Mouse (Mus musculus): Measurements from ENCODE around the gene Fsip1.

The Fsip1 gene

DNA sequence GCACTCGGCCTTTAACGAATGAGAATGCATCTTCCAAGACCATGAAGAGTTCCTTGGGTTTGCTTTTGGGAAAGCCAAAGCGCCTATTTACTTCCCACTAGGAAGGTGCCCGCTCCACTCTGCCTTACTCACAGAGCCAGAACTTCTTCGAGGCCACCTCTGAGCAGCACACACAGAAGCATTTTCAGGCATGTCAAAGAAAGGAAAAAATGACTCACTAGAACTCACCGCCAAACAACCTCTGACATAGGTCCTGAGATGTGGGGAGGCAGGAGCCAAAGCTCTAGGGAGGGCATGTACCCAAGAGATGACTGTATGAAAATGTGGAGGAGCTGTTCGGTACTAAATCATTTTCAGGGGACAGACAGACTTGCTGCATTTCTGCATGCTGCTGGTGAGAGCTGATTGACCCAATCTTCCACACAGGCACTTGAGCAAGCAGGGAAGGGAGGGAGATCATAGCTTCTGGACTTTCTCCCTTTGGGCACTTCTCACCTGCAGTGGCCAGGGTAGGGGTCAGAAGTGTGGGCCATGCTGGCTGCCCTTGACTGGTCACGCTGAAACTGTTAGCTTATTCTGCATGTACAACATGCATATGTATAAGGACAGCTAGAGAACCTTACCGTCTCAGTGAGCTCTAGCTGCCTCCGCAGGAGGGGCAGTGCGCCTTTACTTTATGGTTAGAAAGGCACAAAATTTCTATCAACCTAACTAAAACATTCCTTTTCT lies 131.4 kb downstream of the Fsip1 start:
- DNase-seq (ENCODE audit: low spot score in 2 of 2): no peak

DNA sequence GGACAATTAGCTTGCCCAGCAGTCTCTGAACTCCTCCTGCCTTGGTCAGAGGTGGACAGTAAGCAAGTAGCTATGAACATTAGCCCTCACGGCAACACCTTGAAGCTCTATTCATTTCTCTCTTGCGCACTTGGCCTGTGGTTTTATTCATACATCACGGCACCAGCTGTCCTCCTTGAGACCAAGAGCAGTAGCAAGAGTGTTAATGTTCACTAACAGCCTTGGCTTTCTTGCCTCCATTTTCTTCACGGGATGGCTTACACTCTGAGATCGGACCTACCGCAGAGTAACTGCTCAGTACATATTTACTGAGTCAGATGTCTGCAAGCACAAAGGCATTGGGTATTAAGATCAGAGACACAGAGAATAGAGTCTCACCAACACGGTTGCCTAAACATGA lies 132.3 kb downstream of the Fsip1 start:
- DNase-seq (ENCODE audit: low spot score in 2 of 2): no peak

DNA sequence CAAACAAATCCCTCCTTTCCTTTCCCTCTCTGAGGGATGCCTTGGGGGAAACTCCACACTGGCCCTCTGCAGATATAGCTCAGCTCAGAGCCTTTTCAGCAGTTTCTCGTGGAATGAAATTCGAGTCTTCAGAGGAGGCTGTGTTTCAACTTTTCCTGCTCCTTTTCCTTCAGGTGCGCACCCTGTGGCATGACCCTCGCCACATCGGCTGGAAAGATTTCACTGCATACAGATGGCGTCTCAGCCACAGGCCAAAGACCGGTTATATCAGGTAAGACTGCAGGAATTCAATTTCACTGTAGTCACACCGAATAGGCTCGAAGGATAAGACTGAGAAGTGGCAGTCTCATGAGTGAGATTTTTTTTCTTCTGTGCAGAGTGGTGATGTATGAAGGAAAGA lies 133.0 kb downstream of the Fsip1 start:
- DNase-seq (ENCODE audit: low spot score in 2 of 2): no peak

DNA sequence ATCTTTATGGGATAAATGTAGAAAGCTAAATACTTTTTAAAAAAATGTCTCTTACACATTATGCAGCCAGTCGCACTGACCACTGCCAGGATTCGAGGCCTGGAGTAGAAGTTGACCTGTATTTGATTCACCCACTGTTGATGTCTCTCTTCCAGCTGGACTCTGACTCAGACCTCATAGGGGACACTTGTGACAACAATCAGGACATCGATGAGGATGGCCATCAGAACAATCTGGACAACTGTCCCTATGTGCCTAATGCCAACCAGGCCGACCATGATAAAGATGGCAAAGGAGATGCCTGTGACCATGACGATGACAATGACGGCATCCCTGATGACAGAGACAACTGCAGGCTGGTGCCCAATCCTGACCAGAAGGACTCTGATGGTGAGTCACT lies 134.5 kb downstream of the Fsip1 start:
- DNase-seq (ENCODE audit: low spot score in 2 of 2): no peak

DNA sequence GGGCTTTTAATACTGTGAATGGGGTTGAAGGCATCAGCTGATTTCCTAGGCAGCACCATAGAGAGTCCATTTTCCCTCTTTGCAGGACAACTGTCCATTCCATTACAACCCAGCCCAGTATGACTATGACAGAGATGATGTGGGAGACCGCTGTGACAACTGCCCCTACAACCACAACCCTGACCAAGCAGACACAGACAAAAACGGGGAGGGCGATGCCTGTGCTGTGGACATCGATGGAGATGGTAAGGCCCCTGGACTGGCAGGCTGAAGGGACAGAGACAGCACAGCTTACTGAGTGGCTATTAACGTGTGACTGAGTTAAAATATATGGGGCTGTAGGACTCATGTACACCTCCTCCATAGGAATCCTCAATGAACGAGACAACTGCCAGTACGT lies 136.0 kb downstream of the Fsip1 start:
- DNase-seq (ENCODE audit: low spot score in 2 of 2): no peak

DNA sequence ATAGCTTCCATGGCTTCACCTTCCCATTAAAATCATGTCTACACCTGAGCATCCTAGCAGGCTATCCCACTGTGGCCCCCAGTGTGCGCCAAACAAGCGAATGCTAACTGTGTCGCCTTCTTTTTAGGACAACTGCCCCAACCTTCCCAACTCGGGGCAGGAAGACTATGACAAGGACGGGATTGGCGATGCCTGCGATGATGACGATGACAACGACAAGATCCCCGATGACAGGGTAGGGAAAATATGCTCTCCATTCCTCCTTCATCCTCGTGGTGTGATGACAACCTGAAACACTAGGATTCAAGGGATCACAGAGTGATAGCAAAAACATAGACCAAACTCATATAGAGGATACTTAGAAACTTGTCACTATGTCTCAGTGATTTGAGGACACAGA lies 136.7 kb downstream of the Fsip1 start:
- DNase-seq (ENCODE audit: low spot score in 2 of 2): no peak

DNA sequence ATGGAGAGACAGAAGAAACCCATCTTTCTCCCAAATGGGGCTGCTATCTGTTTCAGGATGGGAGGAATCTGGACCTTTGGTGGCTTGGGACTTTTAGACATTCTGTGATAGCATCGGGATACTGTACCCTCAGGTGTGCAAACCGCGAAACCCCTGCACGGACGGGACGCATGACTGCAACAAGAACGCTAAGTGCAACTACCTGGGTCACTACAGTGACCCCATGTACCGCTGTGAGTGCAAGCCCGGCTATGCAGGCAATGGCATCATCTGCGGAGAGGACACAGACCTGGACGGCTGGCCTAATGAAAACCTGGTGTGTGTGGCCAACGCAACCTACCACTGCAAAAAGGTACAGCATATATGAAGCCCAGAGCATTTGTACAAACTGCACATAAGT lies 137.1 kb downstream of the Fsip1 start:
- DNase-seq (ENCODE audit: low spot score in 2 of 2): no peak

DNA sequence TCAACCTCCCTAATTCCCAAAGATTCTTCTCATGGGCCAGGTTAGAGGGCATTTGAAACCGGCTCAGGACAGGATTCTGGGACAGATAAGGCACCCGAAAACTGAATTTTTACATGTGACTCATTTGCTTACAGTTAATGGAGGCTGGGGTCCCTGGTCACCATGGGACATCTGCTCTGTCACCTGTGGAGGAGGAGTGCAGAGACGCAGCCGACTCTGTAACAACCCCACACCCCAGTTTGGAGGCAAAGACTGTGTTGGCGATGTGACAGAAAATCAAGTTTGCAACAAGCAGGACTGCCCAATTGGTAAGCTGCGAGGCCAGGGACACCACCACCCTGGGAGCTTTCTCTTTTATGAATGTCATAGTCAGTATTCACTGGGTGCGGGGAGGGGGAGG lies 138.3 kb downstream of the Fsip1 start:
- DNase-seq (ENCODE audit: low spot score in 2 of 2): no peak

DNA sequence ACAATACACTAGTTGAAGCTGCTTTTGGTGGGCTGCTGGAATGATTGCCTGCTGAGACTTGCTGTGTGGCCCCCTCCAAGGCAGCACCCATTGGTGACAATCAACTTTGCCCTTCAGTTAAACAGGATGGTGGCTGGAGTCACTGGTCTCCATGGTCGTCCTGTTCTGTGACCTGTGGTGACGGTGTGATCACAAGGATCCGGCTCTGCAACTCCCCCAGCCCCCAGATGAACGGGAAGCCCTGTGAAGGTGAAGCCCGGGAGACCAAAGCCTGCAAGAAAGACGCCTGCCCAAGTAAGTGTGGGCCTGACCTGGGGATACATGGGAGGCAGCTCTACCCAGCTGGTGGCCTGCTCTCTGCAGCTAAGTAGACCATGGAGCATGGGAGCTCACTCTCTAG lies 138.7 kb downstream of the Fsip1 start:
- no peak for DNase-seq (ENCODE audit: low spot score in 2 of 2)

DNA sequence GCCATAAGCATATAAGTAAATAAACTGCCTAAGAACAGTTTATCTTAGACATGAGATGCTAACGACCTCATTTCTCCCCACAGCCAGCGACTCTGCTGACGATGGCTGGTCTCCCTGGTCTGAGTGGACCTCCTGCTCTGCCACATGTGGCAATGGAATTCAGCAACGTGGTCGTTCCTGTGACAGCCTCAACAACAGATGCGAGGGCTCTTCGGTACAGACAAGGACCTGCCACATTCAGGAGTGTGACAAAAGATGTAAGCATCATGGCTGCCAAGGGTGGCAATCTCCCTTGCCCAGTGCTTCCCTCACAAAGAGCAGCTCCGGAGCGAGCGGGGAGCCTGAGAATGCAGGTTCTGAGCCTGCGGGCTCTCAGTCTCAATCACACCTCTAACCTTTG lies 139.4 kb downstream of the Fsip1 start:
- DNase-seq (ENCODE audit: low spot score in 2 of 2): no peak

DNA sequence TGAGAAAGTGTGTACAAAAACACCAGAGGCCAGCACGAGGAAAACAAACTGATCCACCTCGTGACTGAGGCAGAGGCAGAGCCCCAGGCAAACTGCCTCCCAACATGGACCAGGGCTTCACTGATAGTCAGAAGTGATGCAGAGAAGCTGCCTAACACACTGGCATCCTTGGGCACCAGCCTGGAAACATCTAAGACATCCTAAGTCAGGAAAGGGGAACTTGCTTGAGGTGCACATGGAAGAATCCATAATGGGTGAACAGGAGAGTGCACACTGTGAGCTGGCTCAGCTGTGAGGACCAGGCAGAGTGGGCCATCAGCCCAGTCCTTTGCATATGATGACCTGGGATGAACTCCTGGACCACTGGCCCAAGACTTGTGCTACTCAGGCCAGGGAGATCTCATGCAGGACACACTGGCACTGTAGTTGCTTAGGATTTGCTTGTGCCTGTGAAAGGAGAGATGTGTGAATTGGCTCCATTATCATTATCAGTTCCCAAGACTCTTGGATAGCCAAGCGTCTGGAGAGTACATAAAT lies 139.9 kb downstream of the Fsip1 start:
- DNase-seq (ENCODE audit: low spot score in 2 of 2): no peak

DNA sequence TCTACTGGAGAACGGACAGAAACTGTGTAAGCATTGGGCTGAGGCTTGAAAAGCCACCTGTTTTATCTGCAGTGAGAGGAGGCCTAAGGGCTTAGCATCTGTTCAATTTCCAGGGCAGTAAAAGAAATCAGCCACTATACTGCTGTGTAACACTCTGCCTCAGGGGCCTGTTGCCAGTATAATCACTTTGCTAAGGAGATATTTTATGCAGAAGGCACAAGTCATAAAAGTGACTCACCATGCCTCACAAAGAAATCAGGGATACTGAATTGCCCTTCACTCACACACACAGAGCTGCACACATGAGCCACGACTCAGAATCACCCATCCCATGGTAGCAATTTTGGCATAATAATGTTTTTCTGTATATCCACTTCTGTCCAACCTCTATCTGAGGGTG lies 140.6 kb downstream of the Fsip1 start:
- no peak for DNase-seq (ENCODE audit: low spot score in 2 of 2)

DNA sequence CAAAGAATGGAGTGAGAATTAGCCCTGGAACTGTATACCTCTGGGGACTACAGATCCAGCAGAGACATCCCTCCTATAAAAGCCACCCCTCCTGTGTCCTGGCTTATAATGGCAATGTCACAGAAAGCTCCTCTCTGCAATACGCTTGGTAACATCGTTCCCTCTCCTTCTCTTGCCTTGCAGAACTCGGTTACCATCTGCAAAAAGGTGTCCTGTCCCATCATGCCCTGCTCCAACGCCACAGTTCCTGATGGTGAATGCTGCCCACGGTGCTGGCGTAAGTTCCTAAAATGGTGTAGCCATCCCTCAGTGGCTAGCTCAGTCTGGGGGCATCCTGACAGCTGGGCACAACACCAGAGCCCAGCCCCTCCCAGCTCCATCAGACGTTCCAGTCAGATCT lies 141.1 kb downstream of the Fsip1 start:
- DNase-seq (ENCODE audit: low spot score in 2 of 2): no peak

DNA sequence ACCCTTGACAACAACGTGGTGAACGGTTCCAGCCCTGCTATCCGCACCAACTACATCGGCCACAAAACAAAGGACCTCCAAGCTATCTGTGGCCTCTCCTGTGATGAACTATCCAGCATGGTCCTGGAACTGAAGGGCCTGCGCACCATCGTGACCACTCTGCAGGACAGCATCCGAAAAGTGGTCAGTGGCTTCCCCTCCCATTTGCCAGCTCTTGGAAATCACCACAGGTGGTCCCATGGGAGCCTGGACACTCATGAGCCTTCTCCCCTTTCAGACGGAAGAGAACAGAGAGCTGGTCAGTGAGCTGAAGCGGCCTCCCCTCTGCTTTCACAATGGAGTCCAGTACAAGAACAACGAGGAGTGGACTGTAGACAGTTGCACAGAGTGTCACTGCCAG lies 142.1 kb downstream of the Fsip1 start:
- no peak for DNase-seq (ENCODE audit: low spot score in 2 of 2)

DNA sequence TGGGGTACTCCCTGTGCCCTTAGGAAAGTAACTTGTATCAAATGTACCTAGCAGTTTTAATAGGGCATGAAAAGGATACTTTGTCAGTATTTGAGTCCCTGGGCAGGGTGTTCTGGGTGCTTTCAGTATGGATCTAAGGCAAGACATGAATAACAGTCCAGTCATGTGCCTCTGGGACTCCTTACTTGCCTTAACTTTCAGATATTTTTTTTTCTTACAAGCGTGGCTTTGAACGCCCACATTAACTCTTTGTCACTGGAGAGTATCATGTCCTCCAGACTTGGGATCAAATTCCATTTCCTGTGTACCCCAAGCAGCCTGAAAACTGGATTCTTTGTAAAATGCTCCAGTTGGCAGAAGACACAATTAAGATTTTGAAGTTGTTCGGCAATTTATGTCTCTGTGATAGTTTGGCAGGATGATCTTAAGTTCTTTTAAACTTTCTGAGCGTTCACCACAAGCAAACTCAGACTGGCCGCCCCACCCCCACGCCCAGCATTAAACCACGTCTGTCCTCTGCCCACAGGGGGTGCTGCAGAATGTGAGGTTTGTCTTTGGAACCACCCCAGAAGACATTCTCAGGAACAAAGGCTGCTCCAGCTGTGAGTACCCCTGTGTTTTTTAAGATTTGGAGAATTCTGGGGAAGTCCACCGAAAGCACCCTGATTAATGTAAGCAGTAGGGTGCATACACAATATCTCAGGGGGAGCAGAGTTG lies 142.8 kb downstream of the Fsip1 start:
- DNase-seq (ENCODE audit: low spot score in 2 of 2): no peak

DNA sequence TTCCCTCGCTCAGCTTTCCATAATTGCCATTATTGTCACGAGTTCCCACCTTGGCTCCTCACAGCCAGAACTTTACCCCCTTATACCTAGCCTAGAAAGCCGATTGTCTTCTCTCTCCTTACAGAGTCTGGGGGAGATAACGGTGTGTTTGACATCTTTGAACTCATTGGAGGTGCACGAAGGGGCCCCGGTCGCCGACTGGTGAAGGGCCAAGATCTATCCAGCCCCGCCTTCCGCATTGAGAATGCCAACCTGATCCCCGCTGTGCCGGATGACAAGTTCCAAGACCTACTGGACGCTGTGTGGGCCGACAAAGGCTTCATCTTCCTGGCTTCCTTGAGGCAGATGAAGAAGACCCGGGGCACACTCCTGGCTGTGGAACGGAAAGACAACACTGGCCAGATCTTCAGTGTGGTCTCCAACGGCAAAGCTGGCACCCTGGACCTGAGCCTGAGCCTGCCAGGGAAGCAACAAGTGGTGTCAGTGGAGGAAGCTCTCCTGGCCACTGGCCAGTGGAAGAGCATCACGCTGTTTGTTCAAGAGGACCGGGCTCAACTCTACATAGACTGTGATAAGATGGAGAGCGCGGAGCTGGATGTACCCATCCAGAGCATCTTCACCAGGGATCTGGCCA lies 143.8 kb downstream of the Fsip1 start:
- DNase-seq (ENCODE audit: low spot score in 2 of 2): no peak

DNA sequence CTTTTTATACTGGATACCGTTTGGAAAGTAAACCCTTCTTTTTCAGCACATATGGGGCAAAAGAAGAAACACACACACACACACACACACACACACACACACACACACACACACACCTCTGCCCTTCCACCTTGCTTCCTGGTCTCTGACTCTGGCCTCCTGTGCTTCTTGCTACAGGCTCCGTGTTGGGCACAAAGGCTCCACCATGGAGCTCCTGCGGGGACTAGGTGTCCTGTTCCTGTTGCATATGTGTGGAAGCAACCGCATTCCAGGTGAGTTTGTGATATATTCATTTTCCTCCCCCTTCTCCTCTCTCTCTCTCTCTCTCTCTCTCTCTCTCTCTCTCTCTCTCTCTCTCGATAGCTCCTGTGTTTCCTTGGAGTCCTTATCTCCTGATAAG lies 144.3 kb downstream of the Fsip1 start:
- DNase-seq (ENCODE audit: low spot score in 2 of 2): no peak

DNA sequence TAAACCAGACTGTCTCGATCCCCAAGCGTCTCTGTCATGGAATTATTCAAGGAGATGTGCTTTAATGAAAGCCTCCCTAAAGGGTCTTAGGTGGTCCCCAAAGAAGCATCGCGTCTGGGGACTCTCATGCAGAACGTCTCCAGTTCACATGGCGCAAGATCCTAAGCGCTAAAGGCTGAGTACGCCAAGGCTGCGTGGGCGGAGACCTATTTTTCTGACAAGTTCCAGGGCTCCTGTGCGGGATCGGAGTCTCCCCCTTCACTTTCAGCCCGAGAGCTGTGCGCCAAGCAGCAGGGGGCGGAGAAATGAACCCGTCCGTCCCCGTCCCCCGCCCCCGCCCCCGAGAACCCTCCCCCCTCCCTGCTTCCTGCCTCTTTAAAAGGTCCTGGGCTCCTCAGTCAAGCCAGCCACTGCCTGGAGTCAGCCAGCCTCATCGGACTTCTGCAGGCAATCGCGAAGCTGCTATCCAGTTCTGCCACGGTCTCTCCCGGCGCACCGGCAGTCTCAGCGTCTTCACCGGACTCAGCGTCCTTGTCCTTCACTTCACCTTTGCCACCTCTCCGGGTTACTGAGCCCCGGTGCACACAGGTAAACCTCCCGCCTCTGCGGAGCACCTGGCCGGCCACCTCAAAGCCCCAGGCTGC lies 145.2 kb downstream of the Fsip1 start, which contains the start of gene Thbs1:
Gene Thbs1, plus strand, starts transcription at position 389 of the 644 bp plus-strand sequence.
- peak; percentile 64 to 73 for DNase-seq (ENCODE audit: low spot score in 2 of 2)

DNA sequence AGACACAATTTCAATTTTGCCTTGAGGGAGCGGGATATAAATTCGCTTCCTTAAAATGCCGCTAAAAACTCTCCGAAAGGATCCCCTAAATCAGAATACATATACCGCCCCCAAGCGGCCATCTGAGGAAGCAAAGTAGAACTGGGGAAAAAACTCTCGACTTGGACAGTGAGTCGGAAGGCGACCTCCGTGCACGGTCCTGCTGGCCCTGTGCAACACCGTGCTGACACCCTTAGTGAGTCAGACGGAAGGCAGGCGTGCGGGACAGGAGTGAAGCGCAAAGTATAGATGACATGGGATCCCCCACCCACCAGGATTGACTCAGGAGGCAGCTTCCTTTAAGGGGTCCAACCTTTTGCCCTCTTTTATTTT lies 145.7 kb downstream of the Fsip1 start:
- peak; percentile 89 to 93 for DNase-seq (ENCODE audit: low spot score in 2 of 2)

DNA sequence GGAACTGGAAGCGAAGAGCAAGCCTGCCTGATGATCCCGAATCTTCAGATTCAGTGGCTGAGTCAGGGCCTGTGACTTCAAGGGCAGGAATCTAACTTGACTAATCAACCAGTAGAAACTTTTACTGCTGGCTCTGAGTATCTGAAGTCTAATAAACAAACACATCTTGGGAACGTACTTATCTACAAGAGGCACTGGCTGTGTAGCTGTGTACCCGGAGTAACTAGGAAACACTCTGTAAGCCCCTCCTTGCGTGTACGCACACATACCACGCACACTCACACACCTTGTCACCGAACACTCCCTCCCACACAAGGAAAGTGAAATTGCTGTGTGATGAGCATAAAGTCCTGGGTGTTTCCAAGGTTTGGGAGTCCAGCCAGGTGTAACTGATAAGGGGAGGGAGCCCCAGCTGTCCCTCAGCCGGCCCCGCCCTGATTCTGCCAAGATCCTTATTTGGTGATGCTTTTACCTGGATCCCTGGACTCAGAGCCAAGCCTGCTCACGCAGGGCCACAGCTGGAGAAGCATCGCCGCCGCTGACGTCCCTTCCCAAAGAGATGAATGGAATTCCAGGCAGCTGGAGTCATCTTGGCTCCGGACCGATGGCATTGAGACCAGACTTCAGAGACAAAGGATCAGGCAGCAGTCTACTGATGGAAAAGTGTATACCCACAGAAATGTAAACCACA lies 146.4 kb downstream of the Fsip1 start:
- peak; percentile 26 to 31 for DNase-seq (ENCODE audit: low spot score in 2 of 2)

DNA sequence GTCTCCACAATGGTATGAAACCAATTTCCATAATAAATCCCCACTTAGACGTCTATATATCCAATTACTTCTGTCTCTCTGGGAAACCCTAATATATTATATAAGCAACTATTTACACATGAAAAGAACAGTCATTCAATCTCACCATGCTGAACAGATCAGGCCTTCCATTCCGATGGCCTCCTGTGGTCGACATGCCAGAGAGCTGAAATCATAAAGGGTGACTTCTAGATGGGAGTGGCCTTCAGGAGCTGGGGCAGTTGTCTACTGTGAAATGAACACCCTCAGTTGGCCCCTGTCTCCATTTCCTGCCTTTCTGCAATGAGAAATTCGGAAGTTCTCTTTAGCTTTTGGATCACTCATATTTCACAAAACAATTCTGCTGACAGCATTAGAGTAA lies 154.6 kb downstream of the Fsip1 start:
- no peak for DNase-seq (ENCODE audit: low spot score in 2 of 2)

DNA sequence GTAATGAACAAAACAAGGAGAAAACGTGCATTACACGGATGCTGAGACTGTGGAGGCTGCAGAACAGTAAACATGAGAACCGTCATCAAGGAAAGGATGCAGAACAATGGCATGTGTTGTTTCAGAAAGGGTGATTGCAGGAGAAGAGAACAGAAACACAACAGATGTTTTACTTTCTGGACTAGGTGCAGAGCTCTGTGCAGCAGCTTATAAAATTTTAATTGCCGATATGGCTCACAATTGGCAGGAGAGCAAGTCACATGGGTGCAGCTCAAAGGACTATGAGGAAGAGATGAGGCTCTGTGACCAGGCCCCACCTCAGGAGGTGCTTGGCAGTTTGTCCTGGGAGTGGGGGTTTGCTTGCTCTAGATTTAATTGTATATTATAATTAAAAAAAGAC lies 157.7 kb downstream of the Fsip1 start:
- DNase-seq (ENCODE audit: low spot score in 2 of 2): no peak

Measured in right cerebral cortex, adult 2 months (tissue).